Mouse (Mus musculus) forebrain, postnatal 0 days (tissue): ENCODE measurements around the gene Rbfox3. TPM values are rescaled to one million over a fixed set of nuclear protein-coding genes. Genes with fewer than 3 reads are reported as not detected.

Experiments used
- ATAC-seq: fragments of 200-750 bp; cut with Nextera tagmentation; 2 replicates; pipeline ENCODE4 v1.8.0; 2017; ENCODE audit warnings: mild to moderate bottlenecking, moderate library complexity
- DNase-seq: peaks from one replicate; pipeline ENCODE4 v3.0.0-alpha.2; 2015
- H3K27ac ChIP-seq: fragments of 300-500 bp; sonication (generic); 2 replicates; pipeline ENCODE4 v1.5.1; 2014; ENCODE audit warnings: low read depth, mild to moderate bottlenecking, antibody characterized with exemption, low read length, moderate library complexity, mixed read lengths
- H3K27me3 ChIP-seq: fragments of 300-500 bp; sonication (generic); 2 replicates; pipeline ENCODE4 v1.6.1; 2014; ENCODE audit warnings: mild to moderate bottlenecking, low read length, mixed read lengths; ENCODE audit not compliant: insufficient read depth
- H3K36me3 ChIP-seq: fragments of 300-500 bp; sonication (generic); 2 replicates; pipeline ENCODE4 v1.6.1; 2014; ENCODE audit warnings: mild to moderate bottlenecking, moderate library complexity; ENCODE audit not compliant: insufficient read depth
- H3K4me1 ChIP-seq: fragments of 300-500 bp; sonication (generic); 2 replicates; pipeline ENCODE4 v1.6.1; 2014; ENCODE audit warnings: antibody characterized with exemption; ENCODE audit not compliant: insufficient read depth
- H3K4me2 ChIP-seq: fragments of 300-500 bp; sonication (generic); 2 replicates; pipeline ENCODE4 v1.6.1; 2014; ENCODE audit warnings: low read depth, mild to moderate bottlenecking, moderate library complexity
- H3K4me3 ChIP-seq: fragments of 300-500 bp; sonication (generic); 2 replicates; pipeline ENCODE4 v1.5.1; 2014; ENCODE audit warnings: low read depth, low read length, mixed read lengths
- H3K9ac ChIP-seq: fragments of 300-500 bp; sonication (generic); 2 replicates; pipeline ENCODE4 v1.6.1; 2014; ENCODE audit warnings: mild to moderate bottlenecking
- H3K9me3 ChIP-seq: fragments of 300-500 bp; sonication (generic); 2 replicates; pipeline ENCODE4 v1.6.1; 2016; ENCODE audit warnings: low read length
- CTCF ChIP-seq: sonication (generic); IDR thresholded peaks from 2 replicates; pipeline ENCODE4 v1.5.1; 2016; ENCODE audit warnings: antibody characterized with exemption, control low read depth, low read depth
- WGBS: fragments of 180-500 bp; shearing (Covaris S2); extraction: QIAGEN DNeasy Blood & Tissue Kit; methylation state at CpG from one replicate; pipeline ENCODE4 v1.1.7; 2014; 5-methylcytosine and 5-hydroxymethylcytosine counted together
- polyA plus RNA-seq: library from polyadenylated mRNA; unstranded; fragments of >200 nt; fragmentation: Nextera tagmentation; extraction: Ambion mirVana; gene quantifications from 2 replicates; pipeline ENCODE4 v1.2.1, GENCODE M21; 2015
- total RNA-seq: library from RNA; depleted of rRNA; stranded (reverse); fragments of >200 nt; gene quantifications from 2 replicates; pipeline ENCODE4 v1.2.3, GENCODE M21; 2014

Gene Rbfox3
- total and polyA plus RNA-seq, 2 experiments from 2014 or later = 37.3 to 82.3 TPM

DNA sequence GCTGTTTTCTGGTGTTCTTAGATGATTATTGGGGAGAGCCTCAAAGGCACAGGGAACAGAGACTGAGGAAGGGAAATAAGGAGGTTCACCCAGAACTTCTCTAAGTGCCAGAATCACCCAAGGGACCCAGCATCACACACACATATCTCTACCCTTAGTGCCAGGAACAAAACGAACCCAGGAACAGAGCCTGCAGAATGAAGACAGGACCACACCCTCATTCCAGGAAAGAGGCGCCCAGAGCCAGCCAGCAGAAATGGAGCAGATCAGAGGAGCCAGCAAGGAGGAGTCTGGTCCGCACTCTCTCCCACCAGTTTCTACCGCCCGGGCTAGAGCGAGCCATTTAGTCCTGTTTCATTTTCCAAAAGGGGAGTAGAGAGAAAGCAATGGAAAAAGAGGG lies 358.4 kb downstream of the Rbfox3 start:
- 30% methylated on average over 6 of the region's 6 CpGs for WGBS
- no peak for ATAC-seq
- Histone ChIP-seq H3K4me1 (peaks cover 15% of the 10 kb centered on the region), H3K9ac (no peak overlapping the region), H3K36me3 (no peaks in the 10 kb centered on the region), H3K4me2 (no peak overlapping the region), H3K27me3 (no peaks in the 10 kb centered on the region), H3K9me3 (no peaks in the 10 kb centered on the region), H3K4me3 (no peak overlapping the region), H3K27ac (no peak overlapping the region)
- no peak for DNase-seq
- TF ChIP-seq CTCF = no peak

GRCm38 (mm10) chr11:118552478-118552877 lies 358.9 kb downstream of the Rbfox3 start:
- no peak for DNase-seq
- Histone ChIP-seq H3K9ac (no peak overlapping the region), H3K4me1 (peaks cover 15% of the 10 kb centered on the region), H3K27ac (no peak overlapping the region), H3K4me2 (no peak overlapping the region), H3K27me3 (no peaks in the 10 kb centered on the region), H3K36me3 (no peaks in the 10 kb centered on the region), H3K4me3 (no peak overlapping the region), H3K9me3 (no peaks in the 10 kb centered on the region)
- WGBS = 77% methylated on average over 4 of the region's 4 CpGs
- TF ChIP-seq CTCF = no peak
- ATAC-seq = no peak

DNA sequence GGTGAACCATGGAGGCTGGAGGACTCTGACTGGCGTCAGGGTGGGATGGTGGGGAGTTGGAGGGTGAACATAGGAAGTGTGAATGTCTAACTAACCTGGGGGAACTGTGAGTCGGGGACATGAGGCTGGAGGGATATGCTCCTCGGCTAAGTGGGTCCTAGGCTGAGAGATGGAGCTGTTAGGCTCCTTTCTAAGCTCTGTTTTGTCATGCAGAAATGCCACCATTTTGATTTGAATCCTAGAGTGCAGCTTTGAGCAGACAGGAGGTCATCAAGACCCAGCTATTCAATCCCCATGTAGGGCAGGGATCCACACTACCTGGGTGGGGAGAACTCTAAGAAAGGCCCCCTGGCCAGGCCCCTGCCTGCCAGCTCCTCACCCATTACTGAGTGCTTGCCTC lies 359.7 kb downstream of the Rbfox3 start:
- H3K4me2 ChIP-seq = no peak overlapping the region
- WGBS = 58% methylated on average over 3 of the region's 3 CpGs
- H3K27me3 ChIP-seq = no peaks in the 10 kb centered on the region
- H3K4me3 ChIP-seq = no peak overlapping the region
- no peaks in the 10 kb centered on the region for H3K36me3 ChIP-seq
- DNase-seq = no peak
- no peak for TF ChIP-seq CTCF
- no peak for ATAC-seq
- H3K9me3 ChIP-seq = no peaks in the 10 kb centered on the region
- no peak overlapping the region for H3K27ac ChIP-seq
- H3K9ac ChIP-seq = no peak overlapping the region
- peaks cover 15% of the 10 kb centered on the region for H3K4me1 ChIP-seq

DNA sequence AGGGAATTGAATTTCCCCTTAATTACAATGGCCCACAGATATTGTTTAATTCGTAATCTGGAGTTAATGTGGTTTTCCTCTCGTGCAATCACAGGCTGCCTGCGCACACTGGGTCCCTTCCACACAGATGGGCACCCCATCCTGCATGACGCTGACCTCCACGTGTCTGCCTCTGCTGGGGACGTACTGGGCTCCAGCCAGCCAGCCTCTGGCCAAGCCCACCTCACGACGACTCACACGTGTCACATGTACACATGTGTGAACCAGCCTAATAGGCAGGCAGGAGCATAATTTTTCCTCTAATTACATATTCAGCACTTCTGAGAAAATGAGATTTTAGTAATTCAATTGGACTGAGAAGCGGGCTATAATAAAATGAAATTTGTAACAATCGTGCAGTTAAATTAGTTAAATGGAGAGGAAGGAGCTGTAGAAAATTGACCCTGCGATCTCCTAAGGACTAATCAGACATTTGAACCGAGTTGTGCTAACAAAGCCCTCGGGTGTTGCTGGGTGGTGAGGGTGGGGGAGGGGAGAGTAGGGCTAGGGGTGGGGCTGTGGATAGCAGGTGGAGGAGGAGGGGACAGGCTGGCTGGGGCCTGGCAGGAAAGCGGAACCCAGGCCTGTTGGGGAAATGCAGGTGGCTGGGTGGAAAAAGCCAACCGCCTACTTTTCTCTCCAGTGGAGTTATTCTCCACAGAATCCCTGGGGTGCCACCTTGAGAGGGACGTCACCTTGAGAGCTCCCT lies 360.4 kb downstream of the Rbfox3 start:
- peak; percentile 64; the same call in 1 of the 2 replicates for ATAC-seq
- Histone ChIP-seq H3K27me3 (no peaks in the 10 kb centered on the region), H3K36me3 (no peaks in the 10 kb centered on the region), H3K4me3 (no peak overlapping the region), H3K9ac (no peak overlapping the region), H3K4me2 (no peak overlapping the region), H3K4me1 (peaks cover 15% of the 10 kb centered on the region), H3K27ac (no peak overlapping the region), H3K9me3 (no peaks in the 10 kb centered on the region)
- peak; percentile 34 for DNase-seq
- TF ChIP-seq CTCF = no peak
- WGBS = 12% methylated on average over 17 of the region's 17 CpGs

GRCm38 (mm10) chr11:118548242-118548641 lies 363.2 kb downstream of the Rbfox3 start:
- Histone ChIP-seq H3K4me3 (no peak overlapping the region), H3K36me3 (no peaks in the 10 kb centered on the region), H3K4me2 (no peak overlapping the region), H3K9me3 (no peaks in the 10 kb centered on the region), H3K27ac (no peak overlapping the region), H3K4me1 (peaks cover 11% of the 10 kb centered on the region), H3K27me3 (no peaks in the 10 kb centered on the region), H3K9ac (no peak overlapping the region)
- WGBS = 89% methylated on average over 9 of the region's 9 CpGs
- TF ChIP-seq CTCF = no peak
- DNase-seq (no peak), ATAC-seq (no peak)

DNA sequence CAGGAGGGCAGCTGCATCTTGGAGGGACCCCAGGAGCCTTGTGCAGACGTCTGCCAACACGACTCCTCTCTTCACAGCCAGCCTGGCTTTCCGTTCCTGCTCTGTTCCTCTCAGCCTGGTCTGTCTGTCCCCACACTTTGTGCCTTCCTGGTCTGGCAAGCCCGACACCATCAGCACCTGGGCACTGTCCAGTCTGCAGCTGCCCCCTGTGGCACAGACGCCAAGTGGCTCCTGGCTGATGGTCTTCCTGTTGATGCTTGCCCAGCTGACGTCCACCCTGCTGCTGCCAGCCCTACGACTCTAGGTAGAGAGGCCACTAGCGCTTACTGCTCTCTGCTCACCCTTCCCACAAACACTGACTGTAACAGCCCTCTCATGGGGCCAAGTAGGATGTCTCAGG lies 365.1 kb downstream of the Rbfox3 start:
- H3K27ac ChIP-seq = no peak overlapping the region
- H3K9ac ChIP-seq = no peak overlapping the region
- ATAC-seq (no peak), DNase-seq (no peak)
- TF ChIP-seq CTCF = no peak
- H3K4me3 ChIP-seq = no peak overlapping the region
- H3K4me1 ChIP-seq = peaks cover 6% of the 10 kb centered on the region
- H3K36me3 ChIP-seq = no peaks in the 10 kb centered on the region
- H3K27me3 ChIP-seq = no peaks in the 10 kb centered on the region
- H3K4me2 ChIP-seq = no peak overlapping the region
- 70% methylated on average over 8 of the region's 8 CpGs for WGBS
- H3K9me3 ChIP-seq = no peaks in the 10 kb centered on the region

DNA sequence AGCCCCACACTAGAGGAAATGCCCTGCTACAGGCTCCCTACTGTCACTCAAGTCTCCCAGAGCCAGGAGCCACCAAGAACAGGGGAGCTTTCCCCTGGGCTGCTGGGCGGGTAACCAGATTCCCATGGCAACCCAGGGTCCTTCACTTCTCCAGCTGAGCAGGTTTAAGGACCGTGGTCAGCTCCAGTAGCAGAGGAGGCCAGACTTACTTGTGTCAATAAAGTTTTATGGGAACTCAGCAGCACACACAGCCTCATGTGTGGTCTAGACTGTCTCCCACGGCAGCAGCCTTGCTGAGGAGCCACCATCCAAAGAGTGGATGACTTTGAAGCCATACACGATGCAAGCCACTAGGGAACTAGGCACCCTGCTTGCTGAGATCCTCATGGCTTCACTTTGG lies 365.7 kb downstream of the Rbfox3 start:
- Histone ChIP-seq H3K9me3 (no peaks in the 10 kb centered on the region), H3K4me1 (peaks cover 2% of the 10 kb centered on the region; the same call in 1 of the 2 replicates), H3K36me3 (no peaks in the 10 kb centered on the region), H3K27me3 (no peaks in the 10 kb centered on the region), H3K27ac (no peak overlapping the region), H3K9ac (no peak overlapping the region), H3K4me3 (no peak overlapping the region), H3K4me2 (no peak overlapping the region)
- DNase-seq (no peak), ATAC-seq (no peak)
- no peak for TF ChIP-seq CTCF
- WGBS = 30% methylated on average over 4 of the region's 4 CpGs
